Mouse (Mus musculus) adrenal gland, adult (tissue): ENCODE results near the gene Lmod3.

Experiments
- DNase-seq, 2 experiments: peaks; one replicate each; pipeline ENCODE4 v3.0.0; 2022 to 2023; ENCODE audit warnings: low spot score in 1 of 2; ENCODE audit not compliant: inconsistent age in 2 of 2

The Lmod3 gene

GRCm38 (mm10) chr6:97234911-97235668 is 17.5 kb downstream of the Lmod3 start:
- no peak for DNase-seq

- no peak for DNase-seq
Measured at GRCm38 (mm10) chr6:97227067-97227847, 25.3 kb downstream of the Lmod3 start.

- DNase-seq: no peak
Measured at GRCm38 (mm10) chr6:97226083-97226491, 26.5 kb downstream of the Lmod3 start.

GRCm38 (mm10) chr6:97224505-97224904 is 28.1 kb downstream of the Lmod3 start:
- DNase-seq: no peak

- no peak for DNase-seq
Measured at GRCm38 (mm10) chr6:97223566-97223965, 29.0 kb downstream of the Lmod3 start.

- DNase-seq: no peak
Measured at GRCm38 (mm10) chr6:97222931-97223467, 29.6 kb downstream of the Lmod3 start.

GRCm38 (mm10) chr6:97222321-97222720 is 30.2 kb downstream of the Lmod3 start:
- no peak for DNase-seq

GRCm38 (mm10) chr6:97221205-97222025 is 31.1 kb downstream of the Lmod3 start:
- DNase-seq: no peak

GRCm38 (mm10) chr6:97220672-97221071 is 31.9 kb downstream of the Lmod3 start:
- DNase-seq: no peak

GRCm38 (mm10) chr6:97216154-97216821 is 36.3 kb downstream of the Lmod3 start:
- DNase-seq: no peak

- peak; percentile 79 to 91 for DNase-seq
Measured at GRCm38 (mm10) chr6:97211981-97212380, 40.6 kb downstream of the Lmod3 start.

GRCm38 (mm10) chr6:97210962-97211601 is 41.5 kb downstream of the Lmod3 start:
- DNase-seq: peak in 1 of 2 experiments; percentile 82

GRCm38 (mm10) chr6:97210191-97210961 is 42.2 kb downstream of the Lmod3 start, which contains the start of gene Arl6ip5:
Arl6ip5 (plus strand) TSS chr6:97210689.
- peak; percentile 92 to 96 for DNase-seq

GRCm38 (mm10) chr6:97209751-97210150 is 42.8 kb downstream of the Lmod3 start:
- DNase-seq: no peak

GRCm38 (mm10) chr6:97209201-97209600 is 43.4 kb downstream of the Lmod3 start:
- no peak for DNase-seq

GRCm38 (mm10) chr6:97208406-97208805 is 44.2 kb downstream of the Lmod3 start:
- DNase-seq: no peak

- DNase-seq: peak in 1 of 2 experiments; percentile 32
Measured at GRCm38 (mm10) chr6:97207085-97207484, 45.5 kb downstream of the Lmod3 start.

- peak; percentile 99 to 100 for DNase-seq
Measured at GRCm38 (mm10) chr6:97205439-97205885, 47.1 kb downstream of the Lmod3 start, which contains the start of gene Uba3. Uba3 (minus strand) TSS chr6:97205647.

- DNase-seq: peak; percentile 71 to 83
Measured at GRCm38 (mm10) chr6:97204952-97205351, 47.6 kb downstream of the Lmod3 start.
